In the genomic region with DNA sequence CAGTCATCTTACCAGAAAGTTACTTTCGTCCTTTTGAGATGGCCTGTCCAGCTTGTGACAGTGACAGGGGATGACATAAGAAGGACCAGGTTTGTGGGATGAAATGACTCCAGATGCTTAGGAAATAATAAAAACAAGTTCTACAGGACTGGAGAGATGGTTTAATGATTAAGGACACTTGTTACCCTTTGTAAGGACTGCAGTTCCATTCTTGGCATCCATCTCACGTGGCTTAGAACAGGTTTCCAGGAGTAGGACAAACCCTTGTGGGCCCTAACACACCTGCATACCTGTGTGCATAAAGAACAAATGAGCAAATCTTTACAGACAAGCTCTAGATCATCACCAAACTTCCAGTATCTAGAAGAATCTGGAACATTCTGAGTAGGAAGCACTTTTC, we compare ENCODE assay signal across 21 mouse cellular contexts.
"Had no signal": no experiment of that assay in that cellular context is flagged by ENCODE, and none has a peak within 500 bp of the region (broad histone marks: within the 10 kb centered on the region; RNA-seq: fewer than 3 reads in every experiment).

No protein-coding gene starts in this region.

- H3K4me3 ChIP-seq: heart, adult 2 months; heart, embryonic 13.5 days; heart, embryonic 15.5 days; hindbrain, embryonic 13.5 days; hindbrain, embryonic 15.5 days; limb, embryonic 13.5 days; limb, embryonic 15.5 days; liver, embryonic 12.5 days had no signal

- ATAC-seq: forebrain, postnatal 0 days; hindbrain, postnatal 0 days; liver, embryonic 12.5 days had no signal

- H3K4me1 ChIP-seq: hindbrain, embryonic 13.5 days; hindbrain, embryonic 15.5 days; limb, embryonic 13.5 days; limb, embryonic 15.5 days; liver, embryonic 12.5 days had no signal

- DNase-seq: forebrain, postnatal 0 days; gastrocnemius, postnatal 14 days; gastrocnemius, postnatal 36 days; heart, adult 2 months; heart, postnatal 14 days; heart, postnatal 36 days; kidney, adult 18-20 months; kidney, postnatal 10 days; layer of hippocampus, adult 9-11 months; layer of hippocampus, postnatal 36 days; left cerebral cortex, postnatal 4 days had no signal

- H3K27me3 ChIP-seq: hindbrain, embryonic 15.5 days; limb, embryonic 13.5 days; limb, embryonic 15.5 days; liver, embryonic 12.5 days had no signal

- H3K9me3 ChIP-seq: heart, embryonic 13.5 days; heart, embryonic 15.5 days; hindbrain, embryonic 13.5 days; hindbrain, embryonic 15.5 days; limb, embryonic 13.5 days; limb, embryonic 15.5 days; liver, embryonic 12.5 days had no signal

- H3K4me2 ChIP-seq: heart, embryonic 11.5 days; heart, embryonic 13.5 days; heart, embryonic 15.5 days; hindbrain, embryonic 13.5 days; hindbrain, embryonic 15.5 days; limb, embryonic 13.5 days; limb, embryonic 15.5 days; liver, embryonic 12.5 days had no signal

- H3K36me3 ChIP-seq: heart, embryonic 13.5 days; heart, embryonic 15.5 days; hindbrain, embryonic 13.5 days; hindbrain, embryonic 15.5 days; limb, embryonic 13.5 days; limb, embryonic 15.5 days; liver, embryonic 12.5 days had no signal

- H3K27ac ChIP-seq: heart, adult 2 months; heart, embryonic 13.5 days; heart, embryonic 15.5 days; hindbrain, embryonic 13.5 days; hindbrain, embryonic 15.5 days; hindbrain, postnatal 0 days; limb, embryonic 13.5 days; limb, embryonic 15.5 days; liver, embryonic 12.5 days; liver, embryonic 14.5 days had no signal

- H3K9ac ChIP-seq: forebrain, postnatal 0 days; heart, embryonic 13.5 days; heart, embryonic 15.5 days; hindbrain, embryonic 13.5 days; hindbrain, embryonic 15.5 days; limb, embryonic 13.5 days; limb, embryonic 15.5 days; liver, embryonic 12.5 days; liver, embryonic 14.5 days had no signal
